Mouse (Mus musculus): ENCODE data around the gene Nkx2-4. TPM values are rescaled to one million over a fixed set of nuclear protein-coding genes. Genes with fewer than 3 reads are reported as not detected.

Nkx2-4 gene
- polyA plus RNA-seq, 1 experiment from 2014 or later, result not detected

- no peak overlapping the region for H3K9ac ChIP-seq
- H3K36me3 ChIP-seq (replicated peaks; ENCODE audit: control insufficient read depth, insufficient read depth), result peaks cover 59% of the 10 kb centered on the region
- no peaks in the 10 kb centered on the region for H3K9me3 ChIP-seq (ENCODE audit: control insufficient read depth, low read length)
- ATAC-seq (ENCODE audit: low FRiP score), result no peak
- no peak for DNase-seq (ENCODE audit: low spot score)
- H3K27me3 ChIP-seq (ENCODE audit: control insufficient read depth, insufficient read depth, low read length), result peaks cover 17% of the 10 kb centered on the region
- WGBS, result 94% methylated on average over 4 of the region's 4 CpGs
- H3K4me2 ChIP-seq (replicated peaks), result no peak overlapping the region
- H3K4me3 ChIP-seq (replicated peaks; ENCODE audit: low read length), result no peak overlapping the region
- H3K4me1 ChIP-seq (replicated peaks; ENCODE audit: control insufficient read depth, insufficient read depth, low read length), result no peaks in the 10 kb centered on the region
- no peak overlapping the region for H3K27ac ChIP-seq
These were observed 10.8 kb downstream of the Nkx2-4 start for GRCm38 (mm10) chr2:147074399-147074798.

GRCm38 (mm10) chr2:147073962-147074361 is 11.3 kb downstream of the Nkx2-4 start:
- no peak overlapping the region for H3K4me3 ChIP-seq (replicated peaks; ENCODE audit: low read length)
- H3K4me2 ChIP-seq (replicated peaks), result no peak overlapping the region
- DNase-seq (ENCODE audit: low spot score), result no peak
- peaks cover 13% of the 10 kb centered on the region for H3K27me3 ChIP-seq (ENCODE audit: control insufficient read depth, insufficient read depth, low read length)
- WGBS, result 48% methylated on average over 2 of the region's 2 CpGs
- H3K9me3 ChIP-seq (ENCODE audit: control insufficient read depth, low read length), result no peaks in the 10 kb centered on the region
- no peak overlapping the region for H3K9ac ChIP-seq
- H3K36me3 ChIP-seq (replicated peaks; ENCODE audit: control insufficient read depth, insufficient read depth), result peaks cover 59% of the 10 kb centered on the region
- ATAC-seq (ENCODE audit: low FRiP score), result no peak
- no peaks in the 10 kb centered on the region for H3K4me1 ChIP-seq (replicated peaks; ENCODE audit: control insufficient read depth, insufficient read depth, low read length)
- no peak overlapping the region for H3K27ac ChIP-seq

- H3K27me3 ChIP-seq (ENCODE audit: control insufficient read depth, insufficient read depth, low read length), result no peaks in the 10 kb centered on the region
- ATAC-seq (ENCODE audit: low FRiP score), result no peak
These were observed 14.9 kb downstream of the Nkx2-4 start for GRCm38 (mm10) chr2:147070305-147070704.

GRCm38 (mm10) chr2:147069077-147069476 is 16.2 kb downstream of the Nkx2-4 start:
- H3K27me3 ChIP-seq (ENCODE audit: control insufficient read depth, insufficient read depth, low read length), result no peaks in the 10 kb centered on the region
- ATAC-seq (ENCODE audit: low FRiP score) (no peak), DNase-seq (ENCODE audit: low spot score) (no peak)
- no peak overlapping the region for H3K27ac ChIP-seq
- no peaks in the 10 kb centered on the region for H3K4me1 ChIP-seq (replicated peaks; ENCODE audit: control insufficient read depth, insufficient read depth, low read length)
- H3K36me3 ChIP-seq (replicated peaks; ENCODE audit: control insufficient read depth, insufficient read depth), result peaks cover 45% of the 10 kb centered on the region
- H3K9ac ChIP-seq, result no peak overlapping the region
- H3K4me2 ChIP-seq (replicated peaks), result no peak overlapping the region
- no peak overlapping the region for H3K4me3 ChIP-seq (replicated peaks; ENCODE audit: low read length)
- H3K9me3 ChIP-seq (ENCODE audit: control insufficient read depth, low read length), result no peaks in the 10 kb centered on the region
- 30% methylated on average over 1 of the region's 1 CpGs for WGBS

More at GRCm38 (mm10) chr2:147070305-147070704, 14.9 kb downstream of the Nkx2-4 start:
- no peaks in the 10 kb centered on the region for H3K9me3 ChIP-seq (ENCODE audit: control insufficient read depth, low read length)
- H3K4me1 ChIP-seq (replicated peaks; ENCODE audit: control insufficient read depth, insufficient read depth, low read length), result no peaks in the 10 kb centered on the region
- H3K4me2 ChIP-seq (replicated peaks), result no peak overlapping the region
- WGBS, result 96% methylated on average over 1 of the region's 1 CpGs
- H3K4me3 ChIP-seq (replicated peaks; ENCODE audit: low read length), result no peak overlapping the region
- no peak overlapping the region for H3K27ac ChIP-seq
- no peak for DNase-seq (ENCODE audit: low spot score)
- peaks cover 45% of the 10 kb centered on the region for H3K36me3 ChIP-seq (replicated peaks; ENCODE audit: control insufficient read depth, insufficient read depth)
- H3K9ac ChIP-seq, result no peak overlapping the region

GRCm38 (mm10) chr2:147067480-147068246 is 17.6 kb downstream of the Nkx2-4 start:
- WGBS, result 93% methylated on average over 1 of the region's 1 CpGs
- no peak for ATAC-seq (ENCODE audit: low FRiP score)

GRCm38 (mm10) chr2:147053229-147053892 is 31.9 kb downstream of the Nkx2-4 start:
- no peak overlapping the region for H3K9ac ChIP-seq
- no peaks in the 10 kb centered on the region for H3K4me1 ChIP-seq (replicated peaks; ENCODE audit: control insufficient read depth, insufficient read depth, low read length)
- no peaks in the 10 kb centered on the region for H3K27me3 ChIP-seq (ENCODE audit: control insufficient read depth, insufficient read depth, low read length)
- DNase-seq (ENCODE audit: low spot score) (no peak), ATAC-seq (ENCODE audit: low FRiP score) (no peak)
- H3K9me3 ChIP-seq (ENCODE audit: control insufficient read depth, low read length), result no peaks in the 10 kb centered on the region
- H3K4me2 ChIP-seq (replicated peaks), result no peak overlapping the region
- no peak overlapping the region for H3K4me3 ChIP-seq (replicated peaks; ENCODE audit: low read length)
- 96% methylated on average over 2 of the region's 2 CpGs for WGBS
- no peak overlapping the region for H3K27ac ChIP-seq
- peaks cover 67% of the 10 kb centered on the region for H3K36me3 ChIP-seq (replicated peaks; ENCODE audit: control insufficient read depth, insufficient read depth)

More at GRCm38 (mm10) chr2:147067480-147068246, 17.6 kb downstream of the Nkx2-4 start:
- Histone ChIP-seq H3K9ac (no peak overlapping the region), H3K4me3 (replicated peaks; ENCODE audit: low read length) (no peak overlapping the region), H3K36me3 (replicated peaks; ENCODE audit: control insufficient read depth, insufficient read depth) (peaks cover 47% of the 10 kb centered on the region), H3K27ac (no peak overlapping the region), H3K4me2 (replicated peaks) (no peak overlapping the region), H3K27me3 (ENCODE audit: control insufficient read depth, insufficient read depth, low read length) (no peaks in the 10 kb centered on the region), H3K4me1 (replicated peaks; ENCODE audit: control insufficient read depth, insufficient read depth, low read length) (no peaks in the 10 kb centered on the region), H3K9me3 (ENCODE audit: control insufficient read depth, low read length) (no peaks in the 10 kb centered on the region)
- no peak for DNase-seq (ENCODE audit: low spot score)

- Histone ChIP-seq H3K9me3 (ENCODE audit: control insufficient read depth, low read length) (no peaks in the 10 kb centered on the region), H3K9ac (no peak overlapping the region), H3K27me3 (ENCODE audit: control insufficient read depth, insufficient read depth, low read length) (no peaks in the 10 kb centered on the region), H3K4me1 (replicated peaks; ENCODE audit: control insufficient read depth, insufficient read depth, low read length) (no peaks in the 10 kb centered on the region), H3K36me3 (replicated peaks; ENCODE audit: control insufficient read depth, insufficient read depth) (peaks cover 68% of the 10 kb centered on the region), H3K4me2 (replicated peaks) (no peak overlapping the region), H3K4me3 (replicated peaks; ENCODE audit: low read length) (no peak overlapping the region), H3K27ac (no peak overlapping the region)
- ATAC-seq (ENCODE audit: low FRiP score), result no peak
- DNase-seq (ENCODE audit: low spot score), result no peak
- 88% methylated on average over 3 of the region's 3 CpGs for WGBS
These were observed 38.2 kb downstream of the Nkx2-4 start for GRCm38 (mm10) chr2:147047051-147047450.

- 98% methylated on average over 2 of the region's 2 CpGs for WGBS
- peaks cover 52% of the 10 kb centered on the region for H3K36me3 ChIP-seq (replicated peaks; ENCODE audit: control insufficient read depth, insufficient read depth)
- no peak for ATAC-seq (ENCODE audit: low FRiP score)
These were observed 49.4 kb downstream of the Nkx2-4 start for GRCm38 (mm10) chr2:147035864-147036263.

More at GRCm38 (mm10) chr2:147035864-147036263, 49.4 kb downstream of the Nkx2-4 start:
- no peak overlapping the region for H3K4me2 ChIP-seq (replicated peaks)
- no peaks in the 10 kb centered on the region for H3K9me3 ChIP-seq (ENCODE audit: control insufficient read depth, low read length)
- H3K4me1 ChIP-seq (replicated peaks; ENCODE audit: control insufficient read depth, insufficient read depth, low read length), result no peaks in the 10 kb centered on the region
- H3K9ac ChIP-seq, result no peak overlapping the region
- H3K4me3 ChIP-seq (replicated peaks; ENCODE audit: low read length), result no peak overlapping the region
- DNase-seq (ENCODE audit: low spot score), result no peak
- no peak overlapping the region for H3K27ac ChIP-seq
- no peaks in the 10 kb centered on the region for H3K27me3 ChIP-seq (ENCODE audit: control insufficient read depth, insufficient read depth, low read length)
